Mouse (Mus musculus): ENCODE results near the gene Ublcp1. TPM values are rescaled to one million over a fixed set of nuclear protein-coding genes. Genes with fewer than 3 reads are reported as not detected.

Gene Ublcp1
- total and polyA plus RNA-seq, 3 experiments, result 18.9 to 34.1 (median 26.7) TPM

- peak; percentile 37 for DNase-seq (ENCODE audit: extremely low read depth)
- H3K4me3 ChIP-seq (replicated peaks in 1 of 3; ENCODE audit: low read depth in 2 of 3, low read length in 2 of 3, poor library complexity in 1 of 3), result no peak overlapping the region
- no peak for TF ChIP-seq BHLHE40 (IDR thresholded peaks at IDR 0.05; ENCODE audit: low read depth, low read length)
- TF ChIP-seq CTCF (conservative IDR thresholded peaks at IDR 0.05 in 1 of 2, IDR thresholded peaks at IDR 0.05 in 1 of 2; ENCODE audit: low read depth in 2 of 2, low read length in 2 of 2), result peak in 1 of 2 experiments; percentile 87; a peak in 2 of 4 replicates
- TF ChIP-seq TCF12 (IDR thresholded peaks at IDR 0.05; ENCODE audit: low read depth, low read length), result 0 out of 2 replicates have a peak, but pooled peaks have one; percentile 20
- no peak for TF ChIP-seq CHD2 (IDR thresholded peaks at IDR 0.05; ENCODE audit: low read length)
- TF ChIP-seq EP300 (IDR thresholded peaks at IDR 0.05; ENCODE audit: low read length), result no peak
- peak; percentile 51 for TF ChIP-seq ZC3H11A (IDR thresholded peaks at IDR 0.05; ENCODE audit: low read depth, low read length)
- TF ChIP-seq SMC3 (IDR thresholded peaks at IDR 0.05; ENCODE audit: low read depth, low read length), result peak; percentile 90
- no peak for TF ChIP-seq USF2 (conservative IDR thresholded peaks at IDR 0.05; ENCODE audit: low read depth, low read length)
- TF ChIP-seq IRF4 (IDR thresholded peaks at IDR 0.05; ENCODE audit: low read depth, low read length), result peak; percentile 59; the same call in 1 of the 2 replicates
- peak; percentile 78 for TF ChIP-seq RAD21 (IDR thresholded peaks at IDR 0.05; ENCODE audit: low read depth, low read length)
- no peaks in the 10 kb centered on the region for H3K36me3 ChIP-seq (replicated peaks in 1 of 2; ENCODE audit: control insufficient read depth in 1 of 2, insufficient read depth in 1 of 2, low read length in 1 of 2)
- in situ Hi-C loops (cut with MboI; ENCODE audit: low pct_ligation_motif_present, low pct_unique_long_range_greater_than_20kb, low sequenced_read_pairs) (no loop called here), dilution Hi-C loops (cut with MboI; ENCODE audit: extremely low pct_ligation_motif_present, extremely low pct_unique_long_range_greater_than_20kb, low sequenced_read_pairs) (no loop called here)
- H3K27ac ChIP-seq (ENCODE audit: insufficient read depth, low read depth), result no peak overlapping the region
- H3K79me2 ChIP-seq (replicated peaks; ENCODE audit: control insufficient read depth, extremely low read depth, insufficient read depth, poor library complexity, severe bottlenecking), result no peaks in the 10 kb centered on the region
- no peak overlapping the region for H3K9ac ChIP-seq (ENCODE audit: insufficient read depth, low read depth)
- H3K4me2 ChIP-seq (ENCODE audit: insufficient read depth, low read depth, poor library complexity, severe bottlenecking), result no peak overlapping the region
- H3K4me1 ChIP-seq (ENCODE audit: control insufficient read depth in 1 of 2, insufficient read depth in 2 of 2), result peaks cover 3 to 5% of the 10 kb centered on the region in 2 experiments
- H3K27me3 ChIP-seq (replicated peaks), result no peaks in the 10 kb centered on the region
- H3K9me3 ChIP-seq (replicated peaks; ENCODE audit: low read length), result no peaks in the 10 kb centered on the region
These were observed 58.0 kb downstream of the Ublcp1 start for GRCm38 (mm10) chr11:44412276-44412675.

GRCm38 (mm10) chr11:44410413-44410812 lies 59.9 kb downstream of the Ublcp1 start:
- no peak for DNase-seq (ENCODE audit: extremely low read depth)
- in situ Hi-C loops (cut with MboI; ENCODE audit: low pct_ligation_motif_present, low pct_unique_long_range_greater_than_20kb, low sequenced_read_pairs), result no loop called here
- TF ChIP-seq POLR2A (IDR thresholded peaks at IDR 0.05; ENCODE audit: low read depth, low read length), result no peak
- TF ChIP-seq CTCF (conservative IDR thresholded peaks at IDR 0.05 in 1 of 2, IDR thresholded peaks at IDR 0.05 in 1 of 2; ENCODE audit: low read depth in 2 of 2, low read length in 2 of 2), result peak in 1 of 2 experiments; percentile 63; a peak in 2 of 4 replicates
- no peak for TF ChIP-seq MAX (IDR thresholded peaks at IDR 0.05; ENCODE audit: low read length)
- peak; percentile 62 for TF ChIP-seq RAD21 (IDR thresholded peaks at IDR 0.05; ENCODE audit: low read depth, low read length)
- TF ChIP-seq SMC3 (IDR thresholded peaks at IDR 0.05; ENCODE audit: low read depth, low read length), result peak; percentile 49
- no peak for TF ChIP-seq HCFC1 (IDR thresholded peaks at IDR 0.05; ENCODE audit: low read depth, low read length)
- no peak for TF ChIP-seq PAX5 (IDR thresholded peaks at IDR 0.05; ENCODE audit: low read length)

GRCm38 (mm10) chr11:44408626-44409025 lies 61.7 kb downstream of the Ublcp1 start:
- Histone ChIP-seq H3K9ac (ENCODE audit: insufficient read depth, low read depth) (no peak overlapping the region), H3K4me1 (ENCODE audit: control insufficient read depth in 1 of 2, insufficient read depth in 2 of 2) (peaks cover 2 to 5% of the 10 kb centered on the region in 2 experiments; a peak in 3 of 4 replicates), H3K27ac (ENCODE audit: insufficient read depth, low read depth) (no peak overlapping the region), H3K4me3 (replicated peaks in 1 of 3; ENCODE audit: low read depth in 2 of 3, low read length in 2 of 3, poor library complexity in 1 of 3) (no peak overlapping the region), H3K9me3 (replicated peaks; ENCODE audit: low read length) (no peaks in the 10 kb centered on the region), H3K79me2 (replicated peaks; ENCODE audit: control insufficient read depth, extremely low read depth, insufficient read depth, poor library complexity, severe bottlenecking) (no peaks in the 10 kb centered on the region), H3K4me2 (ENCODE audit: insufficient read depth, low read depth, poor library complexity, severe bottlenecking) (no peak overlapping the region), H3K36me3 (replicated peaks in 1 of 2; ENCODE audit: control insufficient read depth in 1 of 2, insufficient read depth in 1 of 2, low read length in 1 of 2) (no peaks in the 10 kb centered on the region), H3K27me3 (replicated peaks) (no peaks in the 10 kb centered on the region)
- in situ Hi-C loops (cut with MboI; ENCODE audit: low pct_ligation_motif_present, low pct_unique_long_range_greater_than_20kb, low sequenced_read_pairs), result no loop called here
- dilution Hi-C loops (cut with MboI; ENCODE audit: extremely low pct_ligation_motif_present, extremely low pct_unique_long_range_greater_than_20kb, low sequenced_read_pairs), result no loop called here
- DNase-seq (ENCODE audit: extremely low read depth), result no peak
- TF ChIP-seq JUND (conservative IDR thresholded peaks at IDR 0.05; ENCODE audit: low read depth, low read length) (no peak), MAFK (IDR thresholded peaks at IDR 0.05; ENCODE audit: insufficient replicate concordance, low read length) (no peak), POLR2AphosphoS2 (IDR thresholded peaks at IDR 0.05; ENCODE audit: low read depth, low read length) (no peak), USF2 (conservative IDR thresholded peaks at IDR 0.05; ENCODE audit: low read depth, low read length) (no peak), NRF1 (IDR thresholded peaks at IDR 0.05; ENCODE audit: low read depth, low read length) (no peak), UBTF (IDR thresholded peaks at IDR 0.05; ENCODE audit: low read depth, low read length) (no peak), MXI1 (IDR thresholded peaks at IDR 0.05; ENCODE audit: low read depth, low read length) (no peak), MEF2A (IDR thresholded peaks at IDR 0.05; ENCODE audit: borderline replicate concordance, low read depth, low read length) (no peak), TBP (conservative IDR thresholded peaks at IDR 0.05; ENCODE audit: low read depth, low read length) (no peak), CHD1 (IDR thresholded peaks at IDR 0.05; ENCODE audit: low read depth, low read length) (no peak), KAT2A (IDR thresholded peaks at IDR 0.05; ENCODE audit: insufficient replicate concordance, low read length) (no peak), BHLHE40 (IDR thresholded peaks at IDR 0.05; ENCODE audit: low read depth, low read length) (no peak), GABPA (IDR thresholded peaks at IDR 0.05; ENCODE audit: insufficient replicate concordance, low read depth, low read length) (no peak), MYC (IDR thresholded peaks at IDR 0.05; ENCODE audit: low read depth, low read length) (no peak), ZC3H11A (IDR thresholded peaks at IDR 0.05; ENCODE audit: low read depth, low read length) (no peak), MAX (IDR thresholded peaks at IDR 0.05; ENCODE audit: low read length) (no peak)

More at GRCm38 (mm10) chr11:44410413-44410812, 59.9 kb downstream of the Ublcp1 start:
- no peak overlapping the region for H3K9ac ChIP-seq (ENCODE audit: insufficient read depth, low read depth)
- dilution Hi-C loops (cut with MboI; ENCODE audit: extremely low pct_ligation_motif_present, extremely low pct_unique_long_range_greater_than_20kb, low sequenced_read_pairs), result no loop called here
- H3K36me3 ChIP-seq (replicated peaks in 1 of 2; ENCODE audit: control insufficient read depth in 1 of 2, insufficient read depth in 1 of 2, low read length in 1 of 2), result no peaks in the 10 kb centered on the region
- H3K4me3 ChIP-seq (replicated peaks in 1 of 3; ENCODE audit: low read depth in 2 of 3, low read length in 2 of 3, poor library complexity in 1 of 3), result no peak overlapping the region
- H3K27ac ChIP-seq (ENCODE audit: insufficient read depth, low read depth), result no peak overlapping the region
- peaks cover 2 to 5% of the 10 kb centered on the region in 2 experiments; a peak in 3 of 4 replicates for H3K4me1 ChIP-seq (ENCODE audit: control insufficient read depth in 1 of 2, insufficient read depth in 2 of 2)
- H3K9me3 ChIP-seq (replicated peaks; ENCODE audit: low read length), result no peaks in the 10 kb centered on the region
- no peaks in the 10 kb centered on the region for H3K79me2 ChIP-seq (replicated peaks; ENCODE audit: control insufficient read depth, extremely low read depth, insufficient read depth, poor library complexity, severe bottlenecking)
- H3K4me2 ChIP-seq (ENCODE audit: insufficient read depth, low read depth, poor library complexity, severe bottlenecking), result peak overlapping the region; percentile 18; the same call in 1 of the 2 replicates
- H3K27me3 ChIP-seq (replicated peaks), result no peaks in the 10 kb centered on the region

Data from CH12.LX (cell line).